In genomic region chr15:79892213-79892541, GRCm38 (mm10) we compare ENCODE assay signal across 8 mouse cellular contexts. TPM values are rescaled to one million over a fixed set of nuclear protein-coding genes. Genes with fewer than 3 reads are reported as not detected.
DNase-seq lines count a peak whose midpoint lies in the region; ATAC-seq and TF ChIP-seq lines count a peak whose summit lies in the region.

No protein-coding gene starts in this region.

- DNase-seq in right cerebral cortex, postnatal 4 days: peak; percentile 38
- DNase-seq in right cerebral cortex, adult 2 months (ENCODE audit: low spot score in 2 of 2): no peak
- DNase-seq in embryo, embryonic 9.5 days (ENCODE audit: extremely low spot score): peak; percentile 48
- DNase-seq in heart, adult 2 months: peak; percentile 79 to 88
- peak; percentile 68 for DNase-seq in kidney, adult 11 months
- no peak for DNase-seq in lung, adult 2 months
- peak; percentile 76 for DNase-seq in thymus, postnatal 25 days

- no peaks in the 10 kb centered on the region for H3K9me3 ChIP-seq in neural tube, embryonic 13.5 days

- peak; percentile 50; the same call in 1 of the 2 replicates for ATAC-seq in neural tube, embryonic 13.5 days (ENCODE audit: low read depth)

- H3K9ac ChIP-seq in heart, adult 2 months (ENCODE audit: low read depth, low read length): peak overlapping the region; percentile 75
- H3K9ac ChIP-seq in neural tube, embryonic 13.5 days: peak overlapping the region; percentile 54

- peak overlapping the region; percentile 52 for H3K4me2 ChIP-seq in neural tube, embryonic 13.5 days

- WGBS in heart, adult 2 months: 3% methylated on average over 12 of the region's 12 CpGs
- under 1% methylated on average over 12 of the region's 12 CpGs for WGBS in lung, adult 2 months
- WGBS in neural tube, embryonic 13.5 days: 1% methylated on average over 12 of the region's 12 CpGs

- H3K4me1 ChIP-seq in heart, adult 2 months (ENCODE audit: control insufficient read depth, insufficient read depth, low read length): peaks cover 15% of the 10 kb centered on the region
- peaks cover 27% of the 10 kb centered on the region for H3K4me1 ChIP-seq in lung, adult 2 months (ENCODE audit: control insufficient read depth, insufficient read depth, low read length)
- H3K4me1 ChIP-seq in neural tube, embryonic 13.5 days (replicated peaks): peaks cover 12% of the 10 kb centered on the region

- no peaks in the 10 kb centered on the region for H3K27me3 ChIP-seq in heart, adult 2 months (ENCODE audit: control insufficient read depth, insufficient read depth, low read length)
- peaks cover 24% of the 10 kb centered on the region for H3K27me3 ChIP-seq in neural tube, embryonic 13.5 days

- TF ChIP-seq CTCF in heart, adult 2 months (IDR thresholded peaks at IDR 0.05): no peak
- TF ChIP-seq CTCF in lung, adult 2 months (IDR thresholded peaks at IDR 0.05; ENCODE audit: insufficient read depth, low read length): no peak

- H3K27ac ChIP-seq in heart, adult 2 months: peak overlapping the region; percentile 88
- no peak overlapping the region for H3K27ac ChIP-seq in neural tube, embryonic 13.5 days (replicated peaks)

- peaks cover 7% of the 10 kb centered on the region for H3K36me3 ChIP-seq in heart, adult 2 months (ENCODE audit: control insufficient read depth, insufficient read depth, low read length)
- H3K36me3 ChIP-seq in neural tube, embryonic 13.5 days: no peaks in the 10 kb centered on the region

- H3K79me2 ChIP-seq in heart, adult 2 months (replicated peaks; ENCODE audit: control insufficient read depth, insufficient read depth, low read length): no peaks in the 10 kb centered on the region

- peak overlapping the region; percentile 74 for H3K4me3 ChIP-seq in heart, adult 2 months
- peak overlapping the region; percentile 91 for H3K4me3 ChIP-seq in lung, adult 2 months (replicated peaks; ENCODE audit: extremely low read depth, low read depth, low read length)
- H3K4me3 ChIP-seq in neural tube, embryonic 13.5 days: peak overlapping the region; percentile 32

- intact Hi-C loops in heart, adult 2 months (cut with DNase I): no loop called here

- TF ChIP-seq EP300 in heart, adult 2 months (IDR thresholded peaks at IDR 0.05; ENCODE audit: insufficient read depth, low read depth, low read length): peak; percentile 64; the same call in 1 of the 2 replicates

- TF ChIP-seq POLR2A in heart, adult 2 months (IDR thresholded peaks at IDR 0.05; ENCODE audit: insufficient read depth, low read depth, low read length): peak; percentile 90
- TF ChIP-seq POLR2A in lung, adult 2 months (IDR thresholded peaks at IDR 0.05; ENCODE audit: borderline replicate concordance, extremely low read depth, low read depth, low read length): peak; percentile 74; the same call in 1 of the 2 replicates

RNA-seq across cellular contexts. Expression of gene Apobec3, which starts 0.7 kb away (rescaled TPM):
- 1 to 10 TPM; 6.8 to 7.1 TPM for total RNA-seq in heart, adult 2 months (2021)
- polyA plus RNA-seq in heart, adult 2 months (2012; rRNA removed): 13.9 and 16.3 TPM in 2 replicates
- 29.7 and 36.7 TPM in 2 replicates for polyA plus RNA-seq in lung, adult 2 months (2012; rRNA removed)
- 4.6 and 5.2 TPM in 2 replicates for polyA plus RNA-seq in neural tube, embryonic 13.5 days (2015; fragmentation: Nextera tagmentation; extraction: Ambion mirVana)

RNA-seq across cellular contexts. Expression of gene Cbx6, which starts 57.7 kb away (rescaled TPM):
- total RNA-seq in heart, adult 2 months (2021): 10 to 100 TPM; 21.1 to 21.3 TPM
- 22.9 and 24.1 TPM in 2 replicates for polyA plus RNA-seq in heart, adult 2 months (2012; rRNA removed)
- 87.3 and 94.1 TPM in 2 replicates for polyA plus RNA-seq in lung, adult 2 months (2012; rRNA removed)
- polyA plus RNA-seq in neural tube, embryonic 13.5 days (2015; fragmentation: Nextera tagmentation; extraction: Ambion mirVana): 39.8 and 42.0 TPM in 2 replicates

RNA-seq across cellular contexts. Expression of gene Npcd, which starts 58.1 kb away (rescaled TPM):
- total RNA-seq in heart, adult 2 months (2021): under 1 TPM; 0.29 to 0.30 TPM
- polyA plus RNA-seq in heart, adult 2 months (2012; rRNA removed): 0.31 TPM in 1 of 2 replicates, not detected in the other
- 0.50 and 1.4 TPM in 2 replicates for polyA plus RNA-seq in lung, adult 2 months (2012; rRNA removed)
- polyA plus RNA-seq in neural tube, embryonic 13.5 days (2015; fragmentation: Nextera tagmentation; extraction: Ambion mirVana): 0.90 TPM in 1 of 2 replicates, not detected in the other

Comparison
In these comparisons a context has a peak if more than half of its experiments do, and no peak if none do; other contexts are left out.
1. DNase-seq: peak in right cerebral cortex, postnatal 4 days (single experiment), embryo, embryonic 9.5 days (single experiment), heart, adult 2 months (2 of 2), kidney, adult 11 months (single experiment) and thymus, postnatal 25 days (single experiment); none in right cerebral cortex, adult 2 months (0 of 2) and lung, adult 2 months (single experiment).
2. H3K4me3 ChIP-seq: peak in every context shown above with its lines; median percentile 91 in lung, adult 2 months; 74 in heart, adult 2 months; 32 in neural tube, embryonic 13.5 days.